Mouse (Mus musculus) cerebellum, adult (tissue): ENCODE data around the gene Eif3c.
A peak's percentile ranks its signal among the peaks of the same experiment; 100 is the strongest.

Experiments
- ATAC-seq: cut with Nextera tagmentation; 2 replicates; pipeline ENCODE4 v1.9.2; 2017; ENCODE audit warnings: mild to moderate bottlenecking, moderate library complexity, mixed read lengths; ENCODE audit not compliant: insufficient number of reproducible peaks, low FRiP score, low TSS enrichment

The Eif3c gene

GRCm38 (mm10) chr7:126556635-126557034 is 9.6 kb downstream of the Eif3c start:
- ATAC-seq, result no peak

- no peak for ATAC-seq
Measured at GRCm38 (mm10) chr7:126554796-126555195, 11.4 kb downstream of the Eif3c start.

DNA sequence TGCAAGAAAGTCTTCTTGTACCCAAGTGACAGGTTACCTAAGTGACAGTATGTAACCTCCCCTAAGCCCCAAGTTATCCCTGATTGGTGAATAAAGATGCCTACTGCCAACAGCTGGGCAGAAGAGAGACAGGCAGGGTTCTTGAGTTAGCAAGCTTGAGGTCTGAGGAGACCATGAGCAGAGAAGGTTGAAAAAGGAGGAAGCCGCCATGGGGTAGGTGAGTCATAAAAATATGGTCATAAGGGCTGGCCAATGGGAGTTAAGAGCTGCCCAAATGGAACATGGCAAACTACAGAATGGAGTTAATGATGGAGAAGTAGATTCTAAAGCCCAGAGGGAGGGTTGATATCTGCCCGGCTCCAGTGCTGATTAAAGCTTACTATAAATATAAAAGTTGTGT is 20.6 kb downstream of the Eif3c start:
- ATAC-seq, result no peak

- no peak for ATAC-seq
Measured at GRCm38 (mm10) chr7:126541661-126542060, 24.6 kb downstream of the Eif3c start.

- no peak for ATAC-seq
Measured at GRCm38 (mm10) chr7:126537820-126538585, 28.2 kb downstream of the Eif3c start.

DNA sequence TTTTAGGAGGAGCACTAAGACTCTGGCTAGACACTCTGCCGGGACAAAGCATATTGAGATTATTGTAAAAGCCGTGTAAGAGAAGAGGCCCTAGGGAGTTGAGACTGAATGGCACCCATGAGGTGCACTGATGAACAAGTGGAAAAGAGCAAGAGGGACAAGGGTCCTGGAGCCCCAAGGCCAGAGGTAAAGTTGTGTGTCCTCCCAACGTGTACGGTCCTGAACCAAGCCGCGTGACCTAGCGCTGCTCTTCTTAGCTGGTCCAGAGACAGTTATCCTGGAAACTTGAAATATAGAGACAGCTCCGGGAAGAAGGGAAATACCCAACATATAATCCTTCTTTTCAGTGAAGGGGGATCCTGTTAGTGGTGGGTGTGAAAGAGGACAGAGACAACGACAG is 29.7 kb downstream of the Eif3c start:
- ATAC-seq, result no peak

DNA sequence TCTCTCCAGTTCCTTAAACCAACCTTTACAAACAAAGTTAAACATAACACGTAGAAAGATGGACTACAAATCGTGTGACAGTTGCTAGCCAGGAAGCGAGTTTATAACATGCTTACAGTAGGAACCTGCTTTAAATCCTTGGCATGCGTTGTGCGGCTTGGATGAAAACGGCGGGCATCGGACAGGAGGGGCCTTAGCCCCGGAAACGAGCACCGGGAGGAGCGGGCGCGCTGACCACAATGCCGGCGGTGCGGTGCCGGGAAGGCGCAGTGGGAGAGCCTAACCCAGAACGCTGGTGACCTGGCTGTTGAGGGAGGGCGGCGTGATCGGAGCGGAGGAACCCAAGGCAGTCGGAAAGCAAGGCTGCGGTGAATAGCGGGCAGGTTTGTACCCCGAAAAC is 30.4 kb downstream of the Eif3c start:
- no peak for ATAC-seq

DNA sequence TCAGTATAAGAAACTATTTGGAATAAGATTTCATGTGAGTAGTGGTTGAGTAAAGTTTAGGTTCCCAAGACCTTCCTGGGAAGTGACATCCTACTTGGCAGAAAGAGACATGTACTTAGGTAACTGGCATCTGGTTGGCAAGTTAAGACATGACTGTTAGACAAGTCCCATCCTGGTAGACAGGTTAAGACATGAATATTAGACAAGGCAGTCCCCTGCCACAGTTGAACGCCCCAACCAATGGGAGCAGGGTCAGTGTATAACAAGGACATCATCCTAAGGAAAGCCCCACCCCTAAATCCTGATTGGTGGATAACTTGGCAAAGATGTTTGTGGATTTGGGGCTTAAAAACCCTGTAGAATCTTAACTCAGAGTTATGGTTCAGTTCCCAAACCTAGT is 32.8 kb downstream of the Eif3c start:
- ATAC-seq, result no peak

DNA sequence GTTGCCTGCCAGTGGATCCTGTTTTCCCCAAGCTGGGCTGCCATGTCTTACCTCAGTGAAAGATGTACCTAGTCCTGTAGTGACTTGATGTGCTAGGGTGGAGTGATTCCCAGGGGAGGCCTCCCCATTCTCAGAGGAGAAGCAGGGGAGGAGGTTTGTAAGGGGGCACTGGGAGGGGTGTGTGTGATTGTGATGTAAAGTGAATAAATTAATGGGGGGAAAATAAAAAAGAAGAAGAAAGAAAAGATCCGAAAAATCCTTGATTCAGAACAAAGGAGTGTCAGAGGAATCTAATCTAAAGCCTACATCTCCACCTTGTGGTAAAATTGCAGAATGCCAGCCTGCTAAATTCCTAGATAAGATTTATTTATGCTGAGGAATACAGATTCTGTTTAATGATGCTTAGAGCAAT is 38.0 kb downstream of the Eif3c start:
- ATAC-seq, result no peak; the same call in 1 of the 2 replicates

DNA sequence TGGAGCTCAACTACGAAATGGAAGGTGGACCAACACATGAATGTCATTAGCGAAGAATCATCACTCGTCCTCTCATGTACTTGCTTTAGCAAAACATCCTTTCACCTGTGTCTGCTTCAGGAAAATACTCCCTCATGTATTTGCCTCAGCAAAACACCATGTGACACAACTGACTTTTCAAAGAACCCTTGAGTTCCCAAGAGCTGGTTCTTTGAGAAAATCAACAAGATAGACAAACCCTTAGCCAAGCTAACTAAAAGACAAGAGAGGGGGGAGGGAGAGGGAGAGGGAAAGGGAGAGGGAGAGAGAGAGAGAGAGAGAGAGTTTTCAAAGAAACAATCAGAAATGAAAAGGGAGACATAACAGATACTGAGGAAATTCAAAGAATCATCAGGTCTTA is 42.9 kb downstream of the Eif3c start:
- ATAC-seq, result no peak

DNA sequence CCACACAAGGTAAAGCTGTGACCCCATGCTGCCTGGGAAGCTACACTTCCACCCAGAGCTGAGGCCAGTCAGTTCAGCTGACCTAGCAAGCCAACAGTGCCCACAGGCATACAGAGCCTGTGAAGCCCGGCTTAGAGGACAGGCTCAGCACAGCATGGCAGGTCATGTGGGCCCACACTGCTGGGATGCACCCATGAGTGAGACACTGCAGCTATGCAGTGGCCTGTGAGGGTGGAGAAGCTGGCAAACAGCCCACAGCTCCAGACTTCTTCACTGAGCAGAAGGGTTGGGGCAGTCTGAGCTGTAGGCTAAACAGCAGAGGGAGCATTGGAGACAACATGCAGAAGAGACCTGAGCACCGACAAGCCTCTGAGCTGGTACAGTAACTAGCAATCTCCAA is 46.7 kb downstream of the Eif3c start:
- ATAC-seq, result no peak

GRCm38 (mm10) chr7:126518261-126518941 is 47.8 kb downstream of the Eif3c start:
- no peak for ATAC-seq

DNA sequence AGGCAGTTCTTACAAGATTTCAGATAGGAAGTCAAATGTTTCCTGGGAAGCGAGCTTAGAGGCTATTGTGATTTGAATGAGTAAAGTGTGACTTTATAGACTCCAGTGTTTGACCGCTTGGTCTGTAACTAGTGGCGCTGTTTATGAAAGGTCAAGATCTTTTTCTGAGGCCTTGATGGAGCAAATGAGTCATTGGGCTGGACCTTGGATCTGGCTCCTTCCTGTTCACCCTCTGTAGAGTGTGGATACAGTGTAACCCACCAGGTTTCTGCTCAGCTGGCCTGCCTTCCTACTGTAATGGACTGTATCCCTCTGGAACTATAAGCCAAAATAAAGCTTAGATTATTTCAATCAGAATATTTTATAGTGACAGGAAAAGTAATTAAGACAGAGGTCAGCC is 54.9 kb downstream of the Eif3c start:
- no peak for ATAC-seq

- ATAC-seq, result no peak
Measured at GRCm38 (mm10) chr7:126507126-126507778, 59.0 kb downstream of the Eif3c start.

DNA sequence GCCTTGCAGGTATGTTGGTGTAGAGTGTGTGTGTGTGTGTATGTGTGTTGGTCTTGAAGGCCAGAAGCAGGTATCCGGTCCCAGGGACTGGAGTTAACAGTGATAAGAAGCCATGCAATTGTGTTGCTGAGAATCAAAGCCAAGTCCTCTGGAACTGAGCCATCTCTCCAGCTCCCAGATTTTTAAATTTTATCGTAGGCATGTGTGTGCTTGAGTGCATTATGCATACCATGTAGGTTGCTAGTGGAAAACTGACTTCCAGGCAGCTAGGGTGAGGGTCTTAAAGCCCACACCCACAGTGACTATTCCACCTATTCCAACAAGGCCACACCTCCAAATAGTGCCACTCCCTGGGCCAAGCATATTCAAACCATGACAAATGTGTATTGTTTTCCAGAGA is 61.3 kb downstream of the Eif3c start:
- no peak for ATAC-seq

- ATAC-seq, result peak; percentile 88
Measured at GRCm38 (mm10) chr7:126503273-126503878, 62.8 kb downstream of the Eif3c start, which contains the start of gene Atxn2l. TSS of gene Atxn2l (minus strand) at chr7:126503437.

DNA sequence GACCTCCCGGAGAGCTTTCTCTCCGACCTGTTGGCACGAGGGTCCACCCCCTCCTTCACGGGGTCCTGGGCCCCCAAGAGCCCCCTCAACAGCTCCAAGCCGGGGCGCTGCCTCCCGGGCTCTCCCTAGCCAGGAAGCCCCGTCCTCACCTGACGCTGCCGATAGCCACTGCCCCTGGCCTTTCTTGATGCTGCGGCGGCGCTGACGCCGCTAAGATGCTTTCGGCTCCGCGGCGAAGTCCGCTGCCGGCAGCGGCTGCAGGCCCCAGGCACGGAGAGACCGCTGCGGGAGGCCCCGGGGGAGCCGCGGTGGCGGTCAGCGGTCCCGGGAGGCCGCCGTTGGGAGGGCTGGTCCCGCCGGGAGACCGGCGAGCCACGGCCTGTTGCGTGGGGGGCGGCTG is 63.5 kb downstream of the Eif3c start:
- ATAC-seq, result no peak

- peak; percentile 72 for ATAC-seq
Measured at GRCm38 (mm10) chr7:126502023-126502741, 64.0 kb downstream of the Eif3c start.

DNA sequence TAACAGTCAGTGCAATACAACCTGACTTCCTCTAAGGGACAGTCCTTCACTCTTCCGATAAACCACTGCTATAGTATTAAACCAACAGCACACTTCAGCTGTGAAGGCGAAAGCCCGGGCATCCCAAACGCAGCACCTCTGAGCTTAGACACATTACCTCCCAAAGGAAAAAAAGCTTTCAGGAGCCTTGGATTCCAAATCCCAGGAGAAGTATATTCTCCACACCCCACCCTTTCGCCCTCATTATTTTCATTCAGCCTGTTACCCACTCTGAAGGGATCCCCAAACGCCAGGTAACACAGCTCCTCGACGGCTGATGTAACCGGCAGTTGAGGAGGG is 64.6 kb downstream of the Eif3c start:
- ATAC-seq, result no peak

DNA sequence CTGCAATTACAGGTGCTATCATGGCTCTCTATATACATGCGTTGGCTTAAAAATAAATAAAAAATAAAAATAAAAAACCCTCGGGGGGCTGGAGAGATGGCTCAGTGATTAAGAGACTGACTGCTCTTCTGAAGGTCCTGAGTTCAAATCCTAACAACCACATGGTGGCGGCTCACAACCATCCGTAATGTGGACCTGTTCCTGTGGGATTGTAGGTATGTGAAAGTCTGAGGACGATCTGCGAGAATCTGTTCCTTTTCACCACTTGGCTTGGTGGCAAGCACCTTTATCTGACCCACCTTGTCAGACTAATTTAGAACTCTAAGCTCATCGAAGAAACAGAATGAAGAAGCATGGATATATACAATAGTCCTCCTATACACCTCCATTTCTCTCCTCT is 66.8 kb downstream of the Eif3c start:
- no peak for ATAC-seq
